Mouse (Mus musculus) urinary bladder, postnatal 4 days (tissue): ENCODE results near the gene Rpl13a.
"Not testable (repeated sequence)": the region's sequence is repeated elsewhere in the genome, so short reads cannot be mapped to it uniquely, and the experiment has no call there.

ENCODE experiments used
- DNase-seq, 2 experiments: peaks; one replicate each; pipeline ENCODE4 v3.0.0; 2021 to 2022; ENCODE audit warnings: low spot score in 2 of 2

Rpl13a gene

DNA sequence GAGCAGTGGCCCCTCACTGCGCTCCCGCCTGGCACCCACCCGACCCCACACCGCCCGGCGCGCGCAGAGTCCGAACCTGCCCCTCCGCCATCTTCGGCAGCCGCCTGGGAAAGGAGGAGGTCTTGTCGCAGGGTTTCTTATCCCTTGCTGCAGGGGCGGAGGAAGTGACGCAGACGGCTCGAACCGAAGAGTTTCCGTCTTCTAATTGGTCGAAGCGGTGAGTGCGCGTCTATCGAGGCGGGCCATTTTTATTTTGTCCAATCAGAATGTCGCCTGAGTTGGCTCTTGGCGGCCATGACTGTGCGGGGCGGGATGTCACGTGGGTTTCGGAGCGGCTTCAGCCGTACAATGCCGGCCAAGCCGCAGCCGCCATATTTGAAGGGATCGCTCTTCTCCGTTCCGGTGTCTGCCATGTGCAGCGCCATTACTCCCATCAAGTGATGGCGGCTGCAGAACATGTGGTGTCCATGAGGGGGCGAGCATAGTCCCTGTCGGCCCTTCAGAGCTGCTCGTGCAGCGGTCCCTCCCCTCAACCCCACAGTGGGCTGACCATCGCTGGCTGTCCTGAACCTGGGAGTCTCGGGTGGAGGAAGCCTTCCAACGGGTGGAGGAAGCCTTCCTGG lies at the start of gene Rpl13a:
TSS of gene Rpl13a (minus strand) at position 138 of the 623 bp plus-strand sequence.
- peak; percentile 97 to 99 for DNase-seq

DNA sequence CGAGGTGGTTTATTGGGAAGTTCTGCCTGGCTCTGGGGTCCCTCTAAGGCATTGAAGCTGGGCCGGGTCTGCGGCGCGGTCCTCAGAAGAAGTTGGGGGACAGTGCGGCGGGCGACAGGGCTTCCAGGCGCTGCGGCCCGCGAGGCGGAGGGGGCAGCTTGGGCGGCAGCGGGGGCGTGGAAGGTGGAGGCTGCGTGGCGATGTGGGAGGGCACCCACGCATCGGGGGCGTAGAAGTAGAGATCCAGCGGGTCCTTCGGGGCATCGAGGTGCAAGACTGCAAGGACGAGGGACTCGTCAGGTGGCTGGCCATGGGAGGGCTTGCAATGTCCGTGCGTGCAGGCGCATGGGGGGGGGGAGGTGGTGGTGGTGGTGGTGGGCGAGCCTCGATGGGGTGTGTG lies 47.8 kb upstream of the Rpl13a start:
- DNase-seq: no peak

GRCm38 (mm10) chr7:45175929-45176328 lies 47.4 kb upstream of the Rpl13a start:
- DNase-seq: no peak

DNA sequence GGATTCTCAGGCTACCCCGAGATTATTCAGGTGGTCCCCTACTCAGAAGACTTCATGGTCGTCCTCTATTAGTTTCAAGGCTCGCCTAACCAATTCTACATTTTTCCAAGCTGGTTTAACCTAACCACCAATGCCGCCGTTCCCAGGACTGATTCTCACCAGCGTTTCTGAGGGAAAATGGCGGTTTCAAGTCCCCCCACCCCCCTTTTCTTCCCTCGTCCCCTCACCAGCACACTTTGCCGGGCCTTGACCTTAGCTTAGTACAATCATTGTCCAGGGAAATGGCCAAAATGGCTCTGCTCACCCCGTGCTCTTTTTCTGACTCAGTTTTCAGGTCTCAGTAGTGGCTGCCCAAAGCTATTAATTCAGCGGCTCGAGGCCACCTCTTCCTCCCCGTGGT lies 46.8 kb upstream of the Rpl13a start:
- no peak for DNase-seq

GRCm38 (mm10) chr7:45174567-45175280 lies 46.2 kb upstream of the Rpl13a start:
- DNase-seq: no peak

DNA sequence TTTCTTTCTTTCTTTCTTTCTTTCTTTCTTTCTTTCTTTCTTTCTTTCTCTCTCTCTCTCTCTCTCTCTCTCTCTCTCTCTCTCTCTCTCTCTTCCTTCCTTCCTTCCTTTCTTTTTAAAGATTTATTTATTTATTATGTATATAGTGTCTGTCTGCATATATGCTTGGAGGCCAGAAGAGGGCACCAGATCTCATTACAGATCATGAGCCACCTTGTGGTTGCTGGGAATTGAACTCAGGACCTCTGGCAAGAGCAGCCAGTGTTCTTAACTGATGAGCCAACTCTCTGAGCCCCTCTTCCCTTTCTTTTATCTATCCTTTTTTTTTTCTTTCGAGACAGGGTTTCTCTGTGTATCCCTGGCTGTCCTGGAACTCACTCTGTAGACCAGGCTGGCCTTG lies 45.2 kb upstream of the Rpl13a start:
- not testable (repeated sequence) for DNase-seq

DNA sequence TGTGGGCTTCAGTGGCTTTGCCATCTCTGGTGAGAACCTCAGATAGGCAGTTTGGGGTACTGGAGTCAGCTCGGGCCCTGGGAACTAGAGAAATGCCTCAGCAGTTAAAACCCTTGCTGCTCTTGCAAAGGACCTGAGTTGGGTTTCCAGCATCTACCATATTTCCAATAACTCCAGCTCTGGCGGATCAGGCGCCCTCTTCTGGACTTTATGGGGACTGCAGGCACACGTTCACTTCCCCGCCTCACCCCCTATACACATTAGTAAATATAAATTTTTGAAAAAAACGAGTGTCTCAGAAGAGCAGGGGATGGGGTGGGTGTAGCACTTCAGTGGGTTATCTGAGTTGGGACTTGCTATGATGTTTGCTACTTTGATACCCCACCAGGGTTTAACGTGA lies 44.4 kb upstream of the Rpl13a start:
- no peak for DNase-seq

- no peak for DNase-seq
Measured at GRCm38 (mm10) chr7:45169495-45169894, 40.9 kb upstream of the Rpl13a start.

- no peak for DNase-seq
Measured at GRCm38 (mm10) chr7:45168656-45169055, 40.1 kb upstream of the Rpl13a start.

DNA sequence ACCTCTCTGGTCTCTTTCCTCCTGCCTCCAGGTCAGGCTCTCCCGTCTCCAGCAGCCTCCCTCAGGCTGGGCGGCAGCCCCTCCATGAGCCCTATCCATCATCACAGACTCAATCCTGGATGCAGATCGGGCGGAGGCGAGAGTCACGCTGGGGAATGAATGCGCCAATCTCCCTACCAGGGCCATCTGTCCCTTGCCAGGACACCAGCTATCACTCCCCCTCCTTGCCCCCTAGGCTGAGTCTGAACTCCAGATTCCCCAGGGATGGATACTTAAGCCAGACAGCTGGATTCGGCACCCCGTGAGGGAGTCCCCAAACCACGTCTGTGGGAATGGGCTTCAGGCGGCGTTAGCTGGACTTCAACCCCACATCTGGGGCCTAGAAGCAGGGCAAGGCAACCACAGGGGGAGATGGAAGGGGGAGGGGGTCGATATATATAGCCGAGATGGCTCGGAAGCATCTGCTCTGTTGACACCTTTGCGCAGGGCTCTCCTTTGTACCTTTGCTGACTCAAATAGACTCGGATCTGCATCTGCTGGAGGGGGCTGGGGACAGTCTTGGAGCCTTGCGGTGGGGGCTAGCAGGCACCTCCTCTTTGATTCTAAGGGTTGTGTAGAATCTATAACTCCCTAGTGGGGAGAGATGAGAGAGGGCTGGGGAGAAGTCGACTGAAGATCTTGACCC lies 39.3 kb upstream of the Rpl13a start:
- no peak for DNase-seq

DNA sequence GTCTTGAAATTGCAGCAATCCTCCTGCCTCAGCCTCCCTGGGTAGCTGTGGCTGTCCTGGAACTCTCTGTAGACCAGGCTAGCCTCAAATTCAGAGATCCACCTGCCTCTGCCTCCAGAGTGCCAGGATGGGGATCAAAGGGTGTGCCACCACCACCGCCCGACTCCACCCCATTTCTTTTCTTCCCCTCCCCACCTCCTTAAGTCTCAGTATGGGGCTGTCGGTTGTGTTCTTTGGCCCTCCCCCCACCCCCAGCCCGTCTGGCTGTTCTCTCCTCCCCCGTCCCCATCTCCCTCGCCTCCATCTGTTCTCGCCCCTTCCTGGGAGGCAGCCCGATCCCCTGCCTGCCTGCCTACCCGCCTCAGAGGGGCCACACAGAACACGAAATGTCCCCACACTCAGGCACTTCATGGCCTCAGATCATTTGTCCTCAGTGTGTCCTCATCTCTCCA lies 38.4 kb upstream of the Rpl13a start:
- no peak for DNase-seq

DNA sequence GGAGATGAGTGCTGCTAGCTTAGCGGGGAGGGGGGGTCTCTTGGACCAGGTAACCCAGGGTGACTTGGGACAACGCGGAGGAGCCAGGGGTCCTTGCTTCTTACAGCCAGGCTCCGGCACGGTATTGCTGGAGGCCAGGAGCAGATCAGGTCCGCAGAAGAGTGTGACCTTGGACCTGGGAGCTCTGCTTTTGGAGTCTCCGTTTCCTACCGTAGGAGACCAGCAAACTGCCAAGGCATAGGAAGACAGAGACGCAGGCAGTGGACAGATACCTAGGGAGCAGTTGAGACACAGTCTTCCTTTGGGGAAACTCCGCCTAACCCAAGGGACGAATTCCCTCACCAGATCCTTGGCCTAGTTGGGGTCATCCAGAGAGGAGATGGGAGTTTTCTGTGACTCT lies 37.1 kb upstream of the Rpl13a start:
- no peak for DNase-seq

GRCm38 (mm10) chr7:45164833-45165232 lies 36.3 kb upstream of the Rpl13a start:
- no peak for DNase-seq

DNA sequence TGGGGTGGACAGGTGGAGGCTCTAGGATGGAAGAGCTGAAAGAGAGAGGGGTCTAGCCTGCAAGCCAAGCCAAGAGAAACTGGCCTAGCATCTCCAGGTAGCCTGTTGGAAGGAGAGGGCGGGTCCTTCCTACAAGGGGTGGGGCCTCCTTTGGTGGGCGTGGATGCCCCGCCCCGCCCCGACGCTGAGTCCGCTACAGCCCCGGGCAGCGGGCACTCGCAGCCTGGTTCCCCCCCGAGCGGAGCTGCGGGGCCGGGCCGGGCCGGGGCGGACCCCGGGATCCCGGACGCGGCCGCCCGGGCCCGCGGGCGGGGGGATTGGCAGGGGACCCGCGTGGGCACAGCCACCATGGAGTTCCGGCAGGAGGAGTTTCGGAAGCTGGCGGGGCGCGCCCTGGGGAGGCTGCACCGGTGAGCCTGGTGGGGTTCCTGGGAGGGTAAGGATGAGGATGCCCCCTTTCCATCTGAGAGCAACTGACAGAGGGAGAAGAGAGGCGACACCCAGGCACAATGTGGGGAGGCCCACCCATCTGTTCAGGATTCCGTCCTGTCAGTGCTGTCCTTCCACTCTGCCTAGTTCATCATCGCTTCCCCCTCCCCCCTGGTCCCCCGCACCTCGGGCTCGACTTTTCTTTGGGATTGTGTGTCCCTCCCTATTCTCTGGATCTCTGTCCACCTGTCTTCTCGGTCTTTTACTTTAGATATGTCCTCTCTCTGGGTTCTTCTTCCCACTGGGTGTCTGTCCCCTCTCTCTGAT lies 35.4 kb upstream of the Rpl13a start, which contains the start of gene Slc17a7:
TSS of gene Slc17a7 (plus strand) at position 215 of the 756 bp plus-strand sequence.
- no peak for DNase-seq

DNA sequence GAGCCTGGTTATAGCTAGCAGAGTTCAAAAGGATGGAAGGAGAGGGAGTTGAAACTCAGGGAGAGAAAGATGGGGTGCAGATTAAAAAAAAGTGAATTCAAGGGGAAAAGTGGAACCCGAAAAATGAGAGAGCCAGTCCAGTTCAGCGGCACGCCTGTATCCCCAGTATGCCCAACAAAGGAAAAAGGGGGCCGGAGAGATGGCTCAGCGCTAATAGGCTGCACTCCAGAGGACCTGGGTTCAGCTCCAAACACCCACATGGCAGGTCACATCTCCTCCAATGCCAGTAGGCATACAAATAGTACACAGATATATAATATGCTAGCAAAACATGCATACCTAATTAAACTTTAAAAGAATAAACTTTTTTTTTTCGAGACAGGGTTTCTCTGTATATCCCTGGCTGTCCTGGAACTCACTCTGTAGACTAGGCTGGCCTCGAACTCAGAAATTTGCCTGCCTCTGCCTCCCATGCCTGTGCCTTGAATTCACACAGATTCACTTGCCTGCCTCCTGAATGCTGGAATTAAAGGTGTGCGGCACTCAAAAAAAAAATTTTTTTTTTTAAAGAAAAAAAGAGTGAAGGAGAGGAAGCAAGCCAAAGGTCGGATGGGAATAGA lies 34.5 kb upstream of the Rpl13a start:
- DNase-seq: no peak

DNA sequence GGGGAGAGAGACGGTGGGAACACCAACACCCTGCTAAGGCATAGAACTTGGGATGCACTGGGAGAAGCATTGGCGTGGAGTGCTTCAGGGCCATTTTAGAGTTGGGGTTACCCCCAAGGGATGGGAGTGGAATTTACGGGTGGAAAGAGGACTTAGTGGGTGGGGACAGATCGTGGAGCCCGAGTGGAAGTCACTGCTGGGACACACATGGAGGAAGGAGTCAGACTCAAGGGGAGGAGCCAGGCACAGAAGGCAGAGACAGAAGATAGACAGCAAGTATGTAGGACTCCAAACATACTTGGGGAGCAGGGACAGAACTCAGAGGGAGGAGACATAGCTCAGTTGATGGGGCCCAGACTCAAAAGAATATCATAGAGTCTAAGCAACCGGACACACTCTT lies 34.0 kb upstream of the Rpl13a start:
- no peak for DNase-seq

GRCm38 (mm10) chr7:45161612-45162473 lies 33.3 kb upstream of the Rpl13a start:
- DNase-seq: peak; percentile 82 to 91

GRCm38 (mm10) chr7:45160866-45161265 lies 32.3 kb upstream of the Rpl13a start:
- no peak for DNase-seq

- DNase-seq: no peak
Measured at GRCm38 (mm10) chr7:45160316-45160800, 31.8 kb upstream of the Rpl13a start.

GRCm38 (mm10) chr7:45158991-45159390 lies 30.4 kb upstream of the Rpl13a start:
- no peak for DNase-seq
